Mouse (Mus musculus) liver, embryonic 14.5 days (tissue): ENCODE results near the gene Ptbp3. TPM values are rescaled to one million over a fixed set of nuclear protein-coding genes. Genes with fewer than 3 reads are reported as not detected.

Experiments
- ATAC-seq: fragments of 200-750 bp; cut with Nextera tagmentation; 2 replicates; pipeline ENCODE4 v1.8.0; 2017; ENCODE audit warnings: moderate number of reproducible peaks, mild to moderate bottlenecking, moderate library complexity; ENCODE audit not compliant: insufficient read depth
- DNase-seq, 3 experiments: peaks; one replicate each; pipeline ENCODE4 v3.0.0-alpha.2; 2012 to 2013; ENCODE audit warnings: low read depth in 3 of 3, low spot score in 3 of 3
- H3K27ac ChIP-seq: fragments of 300-500 bp; sonication (generic); 2 replicates; pipeline ENCODE4 v1.5.1; 2014; ENCODE audit warnings: moderate library complexity, mild to moderate bottlenecking, control low read depth, inconsistent platforms
- H3K27me3 ChIP-seq: fragments of 300-500 bp; sonication (generic); 2 replicates; pipeline ENCODE4 v1.6.1; 2014; ENCODE audit warnings: mild to moderate bottlenecking, low read length, moderate library complexity; ENCODE audit not compliant: control insufficient read depth, insufficient read depth
- H3K36me3 ChIP-seq: fragments of 300-500 bp; sonication (generic); replicated peaks from 2 replicates; pipeline ENCODE4 v1.6.1; 2014; ENCODE audit warnings: low read depth; ENCODE audit not compliant: control insufficient read depth, insufficient read depth
- H3K4me1 ChIP-seq, 2 experiments: fragments of 200-500 bp in 1 of 2; fragments of 300-500 bp in 1 of 2; sonication (generic) in 1 of 2; replicated peaks; 2 replicates each; pipeline ENCODE4 v1.6.1; 2012 to 2014; ENCODE audit warnings: antibody characterized with exemption in 1 of 2, inconsistent platforms in 1 of 2, low read length in 1 of 2; ENCODE audit not compliant: control insufficient read depth in 2 of 2, insufficient read depth in 2 of 2
- H3K4me2 ChIP-seq: fragments of 300-500 bp; sonication (generic); 2 replicates; pipeline ENCODE4 v1.6.1; 2014; ENCODE audit warnings: low read depth, mild to moderate bottlenecking, control low read depth, moderate library complexity
- H3K4me3 ChIP-seq, 2 experiments: fragments of 200-500 bp in 1 of 2; fragments of 300-500 bp in 1 of 2; sonication (generic) in 1 of 2; 2 replicates each; pipeline ENCODE4 v1.5.1; 2012 to 2014; ENCODE audit warnings: low read depth in 2 of 2, low read length in 2 of 2, mild to moderate bottlenecking in 2 of 2, control low read depth in 1 of 2, inconsistent platforms in 1 of 2, moderate library complexity in 1 of 2; ENCODE audit not compliant: insufficient read depth in 1 of 2
- H3K9ac ChIP-seq: fragments of 300-500 bp; sonication (generic); replicated peaks from 2 replicates; pipeline ENCODE4 v1.6.1; 2014; ENCODE audit warnings: mild to moderate bottlenecking, control low read depth, moderate library complexity
- H3K9me3 ChIP-seq: fragments of 300-500 bp; sonication (generic); 2 replicates; pipeline ENCODE4 v1.6.1; 2016; ENCODE audit warnings: low read length, mixed read lengths; ENCODE audit not compliant: control insufficient read depth
- CTCF ChIP-seq: IDR thresholded peaks from 2 replicates; pipeline ENCODE4 v1.5.1; 2016; ENCODE audit warnings: antibody characterized with exemption, low read depth, control low read depth
- EP300 ChIP-seq: IDR thresholded peaks from 2 replicates; pipeline ENCODE4 v1.6.1; 2016; ENCODE audit warnings: antibody characterized with exemption, low read depth
- WGBS: fragments of 180-500 bp; shearing (Covaris S2); extraction: QIAGEN DNeasy Blood & Tissue Kit; methylation state at CpG from one replicate; pipeline ENCODE4 v1.1.7; 2014; ENCODE audit not compliant: insufficient replicate concordance; 5-methylcytosine and 5-hydroxymethylcytosine counted together
- polyA plus RNA-seq, 2 experiments: library from polyadenylated mRNA; depleted of rRNA in 1 of 2; stranded (reverse) in 1 of 2; unstranded in 1 of 2; fragments of >200 nt; fragmentation: Nextera tagmentation in 1 of 2; extraction: Ambion mirVana in 1 of 2; gene quantifications; 2 replicates each; pipeline versions ENCODE4 v1.2.1 to v1.2.3; 2012 to 2014

The Ptbp3 gene
- polyA plus RNA-seq, 2 experiments, result 26.6 to 64.7 TPM

- Histone ChIP-seq H3K4me2 (peak within 1 kb of the TSS; percentile 100), H3K27me3 (no peaks in the 10 kb centered on the region), H3K27ac (peak within 1 kb of the TSS; percentile 69), H3K36me3 (no peaks in the 10 kb centered on the region), H3K4me3 (peak within 1 kb of the TSS; percentile 65), H3K4me1 (peaks cover 39 to 58% of the 10 kb centered on the region in 2 experiments), H3K9me3 (no peaks in the 10 kb centered on the region), H3K9ac (peak within 1 kb of the TSS; percentile 82)
- peak; percentile 85 for ATAC-seq
- DNase-seq, result peak; percentile 50 to 61 (median 55)
- no peak for TF ChIP-seq EP300
- no peak for TF ChIP-seq CTCF
- under 1% methylated on average over 75 of the region's 75 CpGs for WGBS
Measured at GRCm38 (mm10) chr4:59437990-59438854, 110.9 kb downstream of the Ptbp3 start, which contains the start of gene Susd1. TSS of gene Susd1 (minus strand) at chr4:59438633.

- H3K27me3 ChIP-seq, result no peaks in the 10 kb centered on the region
- ATAC-seq (no peak), DNase-seq (no peak)
- no peak for TF ChIP-seq CTCF
- no peak for TF ChIP-seq EP300
- H3K9ac ChIP-seq, result no peak overlapping the region
- H3K4me1 ChIP-seq, result peaks cover 42 to 65% of the 10 kb centered on the region in 2 experiments
- H3K27ac ChIP-seq, result no peak overlapping the region
- H3K36me3 ChIP-seq, result no peaks in the 10 kb centered on the region
- H3K9me3 ChIP-seq, result no peaks in the 10 kb centered on the region
- H3K4me2 ChIP-seq, result no peak overlapping the region
- H3K4me3 ChIP-seq, result no peak overlapping the region
- WGBS, result 50% methylated on average over 4 of the region's 4 CpGs
Measured at GRCm38 (mm10) chr4:59435951-59436350, 113.2 kb downstream of the Ptbp3 start.

GRCm38 (mm10) chr4:59434039-59434438 is 115.1 kb downstream of the Ptbp3 start:
- Histone ChIP-seq H3K27ac (no peak overlapping the region), H3K27me3 (no peaks in the 10 kb centered on the region), H3K9ac (no peak overlapping the region), H3K36me3 (no peaks in the 10 kb centered on the region), H3K4me2 (no peak overlapping the region), H3K9me3 (no peaks in the 10 kb centered on the region), H3K4me1 (peaks cover 23 to 56% of the 10 kb centered on the region in 2 experiments), H3K4me3 (no peak overlapping the region)
- no peak for TF ChIP-seq EP300
- TF ChIP-seq CTCF, result no peak
- no peak for DNase-seq
- ATAC-seq, result no peak
- 45% methylated on average over 3 of the region's 3 CpGs for WGBS

- WGBS, result 38% methylated on average over 6 of the region's 6 CpGs
- peaks cover 7 to 32% of the 10 kb centered on the region in 2 experiments for H3K4me1 ChIP-seq
Measured at GRCm38 (mm10) chr4:59429128-59429527, 120.0 kb downstream of the Ptbp3 start.

GRCm38 (mm10) chr4:59426429-59426828 is 122.7 kb downstream of the Ptbp3 start:
- 71% methylated on average over 5 of the region's 5 CpGs for WGBS
- no peak overlapping the region for H3K9ac ChIP-seq
- H3K27me3 ChIP-seq, result no peaks in the 10 kb centered on the region
- no peak overlapping the region for H3K4me2 ChIP-seq
- no peak for TF ChIP-seq CTCF
- no peak for TF ChIP-seq EP300
- no peaks in the 10 kb centered on the region for H3K36me3 ChIP-seq
- ATAC-seq, result no peak
- no peak for DNase-seq
- no peaks in the 10 kb centered on the region for H3K9me3 ChIP-seq
- no peak overlapping the region for H3K27ac ChIP-seq
- peaks cover 1 to 15% of the 10 kb centered on the region in 2 experiments; a peak in 3 of 4 replicates for H3K4me1 ChIP-seq
- H3K4me3 ChIP-seq, result no peak overlapping the region

More at GRCm38 (mm10) chr4:59429128-59429527, 120.0 kb downstream of the Ptbp3 start:
- TF ChIP-seq CTCF, result no peak
- TF ChIP-seq EP300, result no peak
- Histone ChIP-seq H3K36me3 (no peaks in the 10 kb centered on the region), H3K4me2 (no peak overlapping the region), H3K27me3 (no peaks in the 10 kb centered on the region), H3K9me3 (no peaks in the 10 kb centered on the region), H3K27ac (no peak overlapping the region), H3K4me3 (no peak overlapping the region), H3K9ac (no peak overlapping the region)
- ATAC-seq (no peak), DNase-seq (no peak)
